Mouse (Mus musculus) hindbrain, embryonic 14.5 days (tissue): ENCODE data around the gene Med12. TPM values are rescaled to one million over a fixed set of nuclear protein-coding genes. Genes with fewer than 3 reads are reported as not detected.

Experiments used
- ATAC-seq: fragments of 200-750 bp; cut with Nextera tagmentation; 2 replicates; pipeline ENCODE4 v1.8.0; 2017; ENCODE audit warnings: moderate number of reproducible peaks, mild to moderate bottlenecking, moderate TSS enrichment, moderate library complexity; ENCODE audit not compliant: low FRiP score
- DNase-seq: peaks from one replicate; pipeline ENCODE4 v3.0.0-alpha.2; 2015; ENCODE audit warnings: low spot score
- H3K27ac ChIP-seq: fragments of 300-500 bp; sonication (generic); 2 replicates; pipeline ENCODE4 v1.5.1; 2014; ENCODE audit warnings: mild to moderate bottlenecking, moderate library complexity
- H3K27me3 ChIP-seq: fragments of 300-500 bp; sonication (generic); 2 replicates; pipeline ENCODE4 v1.6.1; 2014; ENCODE audit warnings: mild to moderate bottlenecking, low read length, mixed read lengths; ENCODE audit not compliant: control insufficient read depth, insufficient read depth
- H3K36me3 ChIP-seq: fragments of 300-500 bp; sonication (generic); replicated peaks from 2 replicates; pipeline ENCODE4 v1.6.1; 2014; ENCODE audit not compliant: control insufficient read depth, insufficient read depth
- H3K4me1 ChIP-seq: fragments of 300-500 bp; sonication (generic); replicated peaks from 2 replicates; pipeline ENCODE4 v1.6.1; 2014; ENCODE audit warnings: antibody characterized with exemption, low read length, mixed read lengths; ENCODE audit not compliant: control insufficient read depth, insufficient read depth
- H3K4me2 ChIP-seq: fragments of 300-500 bp; sonication (generic); replicated peaks from 2 replicates; pipeline ENCODE4 v1.6.1; 2014; ENCODE audit warnings: mild to moderate bottlenecking, moderate library complexity
- H3K4me3 ChIP-seq: fragments of 300-500 bp; sonication (generic); replicated peaks from 2 replicates; pipeline ENCODE4 v1.5.1; 2014; ENCODE audit warnings: mild to moderate bottlenecking, low read length
- H3K9ac ChIP-seq: fragments of 300-500 bp; sonication (generic); 2 replicates; pipeline ENCODE4 v1.6.1; 2014
- H3K9me3 ChIP-seq: fragments of 300-500 bp; sonication (generic); 2 replicates; pipeline ENCODE4 v1.6.1; 2016; ENCODE audit warnings: low read length; ENCODE audit not compliant: control insufficient read depth
- WGBS: fragments of 180-500 bp; shearing (Covaris S2); extraction: QIAGEN DNeasy Blood & Tissue Kit; methylation state at CpG from one replicate; pipeline ENCODE4 v1.1.7; 2014; 5-methylcytosine and 5-hydroxymethylcytosine counted together
- polyA plus RNA-seq: library from polyadenylated mRNA; unstranded; fragments of >200 nt; fragmentation: Nextera tagmentation; extraction: Ambion mirVana; gene quantifications from 2 replicates; pipeline ENCODE4 v1.2.1, GENCODE M21; 2014

The Med12 gene
- polyA plus RNA-seq, 1 experiment from 2014 or later: 33.9 TPM

GRCm38 (mm10) chrX:101290111-101290510, 16.3 kb downstream of the Med12 start:
- no peaks in the 10 kb centered on the region for H3K4me1 ChIP-seq
- no peak overlapping the region for H3K27ac ChIP-seq
- no peak for ATAC-seq
- H3K9me3 ChIP-seq: no peaks in the 10 kb centered on the region
- no peak overlapping the region for H3K9ac ChIP-seq
- H3K27me3 ChIP-seq: no peaks in the 10 kb centered on the region
- no peak overlapping the region for H3K4me3 ChIP-seq
- WGBS: 89% methylated on average over 10 of the region's 10 CpGs
- peaks cover 75% of the 10 kb centered on the region for H3K36me3 ChIP-seq
- no peak overlapping the region for H3K4me2 ChIP-seq
- no peak for DNase-seq

GRCm38 (mm10) chrX:101299055-101299454, 25.2 kb downstream of the Med12 start, which contains the start of gene Nlgn3:
Gene Nlgn3, plus strand, starts transcription at chrX:101299168.
- no peaks in the 10 kb centered on the region for H3K27me3 ChIP-seq
- 28% methylated on average over 24 of the region's 24 CpGs for WGBS
- H3K4me2 ChIP-seq: peak within 1 kb of the TSS; percentile 60
- peak within 1 kb of the TSS; percentile 87 for H3K27ac ChIP-seq
- peaks cover 33% of the 10 kb centered on the region for H3K36me3 ChIP-seq
- peak within 1 kb of the TSS; percentile 71 for H3K9ac ChIP-seq
- H3K9me3 ChIP-seq: no peaks in the 10 kb centered on the region
- peak; percentile 42; the same call in 1 of the 2 replicates for ATAC-seq
- H3K4me3 ChIP-seq: peak within 1 kb of the TSS; percentile 62
- peaks cover 32% of the 10 kb centered on the region for H3K4me1 ChIP-seq
- peak; percentile 64 for DNase-seq

GRCm38 (mm10) chrX:101299473-101300426, 25.9 kb downstream of the Med12 start:
- H3K36me3 ChIP-seq: peaks cover 34% of the 10 kb centered on the region
- ATAC-seq (peak; percentile 81), DNase-seq (peak; percentile 42)
- peaks cover 35% of the 10 kb centered on the region for H3K4me1 ChIP-seq
- 13% methylated on average over 10 of the region's 13 CpGs for WGBS
- H3K27ac ChIP-seq: peak overlapping the region; percentile 87
- no peaks in the 10 kb centered on the region; the same call in 1 of the 2 replicates for H3K27me3 ChIP-seq
- peak overlapping the region; percentile 71 for H3K9ac ChIP-seq
- peak overlapping the region; percentile 60 for H3K4me2 ChIP-seq
- H3K4me3 ChIP-seq: peak overlapping the region; percentile 62
- no peaks in the 10 kb centered on the region for H3K9me3 ChIP-seq

- peak; percentile 43; the same call in 1 of the 2 replicates for ATAC-seq
- DNase-seq: peak; percentile 43
- Histone ChIP-seq H3K9me3 (no peaks in the 10 kb centered on the region), H3K4me1 (peaks cover 35% of the 10 kb centered on the region), H3K4me2 (peak overlapping the region; percentile 60), H3K27me3 (no peaks in the 10 kb centered on the region; the same call in 1 of the 2 replicates), H3K36me3 (peaks cover 33% of the 10 kb centered on the region), H3K27ac (peak overlapping the region; percentile 87), H3K9ac (peak overlapping the region; percentile 71), H3K4me3 (peak overlapping the region; percentile 62)
- 28% methylated on average over 13 of the region's 13 CpGs for WGBS
These were observed 26.7 kb downstream of the Med12 start for GRCm38 (mm10) chrX:101300427-101301030.

- peaks cover 35% of the 10 kb centered on the region for H3K4me1 ChIP-seq
- no peaks in the 10 kb centered on the region for H3K9me3 ChIP-seq
- ATAC-seq: no peak
- H3K4me3 ChIP-seq: peak overlapping the region; percentile 62
- H3K9ac ChIP-seq: peak overlapping the region; percentile 71
- H3K36me3 ChIP-seq: peaks cover 27% of the 10 kb centered on the region; the same call in 1 of the 2 replicates
- no peaks in the 10 kb centered on the region; the same call in 1 of the 2 replicates for H3K27me3 ChIP-seq
- peak overlapping the region; percentile 60 for H3K4me2 ChIP-seq
- DNase-seq: no peak
- H3K27ac ChIP-seq: peak overlapping the region; percentile 87; the same call in 1 of the 2 replicates
- WGBS: 51% methylated on average over 9 of the region's 9 CpGs
These were observed 27.8 kb downstream of the Med12 start for GRCm38 (mm10) chrX:101301654-101302053.

- Histone ChIP-seq H3K4me3 (no peak overlapping the region), H3K4me2 (no peak overlapping the region), H3K9me3 (no peaks in the 10 kb centered on the region), H3K9ac (no peak overlapping the region), H3K27me3 (no peaks in the 10 kb centered on the region; the same call in 1 of the 2 replicates), H3K4me1 (peaks cover 31% of the 10 kb centered on the region), H3K27ac (no peak overlapping the region), H3K36me3 (peaks cover 37% of the 10 kb centered on the region)
- ATAC-seq (no peak), DNase-seq (no peak)
- 36% methylated on average over 2 of the region's 2 CpGs for WGBS
These were observed 30.8 kb downstream of the Med12 start for GRCm38 (mm10) chrX:101304646-101305045.

- Histone ChIP-seq H3K4me3 (no peak overlapping the region), H3K27me3 (no peaks in the 10 kb centered on the region; the same call in 1 of the 2 replicates), H3K4me1 (peaks cover under 1% of the 10 kb centered on the region), H3K36me3 (peaks cover 64% of the 10 kb centered on the region), H3K27ac (no peak overlapping the region), H3K9me3 (no peaks in the 10 kb centered on the region), H3K4me2 (no peak overlapping the region), H3K9ac (no peak overlapping the region)
- no peak for DNase-seq
- 91% methylated on average over 5 of the region's 5 CpGs for WGBS
- ATAC-seq: no peak
These were observed 35.5 kb downstream of the Med12 start for GRCm38 (mm10) chrX:101309299-101309698.

- ATAC-seq (peak; percentile 62; the same call in 1 of the 2 replicates), DNase-seq (no peak)
- WGBS: 29% methylated on average over 6 of the region's 6 CpGs
- H3K36me3 ChIP-seq: peaks cover 79% of the 10 kb centered on the region
- H3K27ac ChIP-seq: no peak overlapping the region
- H3K27me3 ChIP-seq: no peaks in the 10 kb centered on the region
- H3K4me2 ChIP-seq: no peak overlapping the region
- no peak overlapping the region for H3K9ac ChIP-seq
- no peaks in the 10 kb centered on the region for H3K9me3 ChIP-seq
- no peaks in the 10 kb centered on the region; the same call in 1 of the 2 replicates for H3K4me1 ChIP-seq
- H3K4me3 ChIP-seq: no peak overlapping the region
These were observed 40.0 kb downstream of the Med12 start for GRCm38 (mm10) chrX:101313625-101314359.
